Mouse (Mus musculus) MEL (cell line): ENCODE data around the gene Prtn3. TPM values are rescaled to one million over a fixed set of nuclear protein-coding genes. Genes with fewer than 3 reads are reported as not detected.

ENCODE experiments used
- DNase-seq: peaks from one replicate; pipeline ENCODE4 v3.0.0; 2011; ENCODE audit warnings: low read depth, low spot score
- H3K27ac ChIP-seq: 2 replicates; pipeline ENCODE4 v1.5.1; 2012; ENCODE audit warnings: low read depth, mild to moderate bottlenecking, control low read depth, low read length, moderate library complexity; ENCODE audit not compliant: control insufficient read depth
- H3K27me3 ChIP-seq, 2 experiments: fragments of 150-350 bp in 1 of 2; sonication (generic) in 1 of 2; 2 replicates each; pipeline ENCODE4 v1.6.1; 2012; ENCODE audit warnings: low read length in 2 of 2, mild to moderate bottlenecking in 2 of 2, improper control_type of control experiment in 1 of 2, moderate library complexity in 1 of 2; ENCODE audit not compliant: insufficient read depth in 2 of 2, control insufficient read depth in 1 of 2
- H3K36me3 ChIP-seq, 2 experiments: 2 replicates each; pipeline ENCODE4 v1.6.1; 2012 to 2014; ENCODE audit warnings: low read length in 2 of 2, improper control_type of control experiment in 1 of 2, inconsistent platforms in 1 of 2, mild to moderate bottlenecking in 1 of 2; ENCODE audit not compliant: insufficient read depth in 2 of 2, control insufficient read depth in 1 of 2
- H3K4me1 ChIP-seq, 2 experiments: fragments of 150-350 bp in 1 of 2; sonication (generic) in 1 of 2; 2 replicates each; pipeline ENCODE4 v1.6.1; 2012; ENCODE audit warnings: low read length in 2 of 2, improper control_type of control experiment in 1 of 2, mild to moderate bottlenecking in 1 of 2; ENCODE audit not compliant: insufficient read depth in 2 of 2, control insufficient read depth in 1 of 2
- H3K4me3 ChIP-seq, 2 experiments: fragments of 150-350 bp in 1 of 2; sonication (generic) in 1 of 2; 2 replicates each; pipeline ENCODE4 v1.5.1; 2012; ENCODE audit warnings: low read depth in 2 of 2, low read length in 2 of 2, mild to moderate bottlenecking in 2 of 2, moderate library complexity in 2 of 2, control low read depth in 1 of 2, improper control_type of control experiment in 1 of 2; ENCODE audit not compliant: control insufficient read depth in 1 of 2, insufficient read depth in 1 of 2
- H3K79me2 ChIP-seq: 2 replicates; pipeline ENCODE4 v1.6.1; 2012; ENCODE audit warnings: mild to moderate bottlenecking, low read length, moderate library complexity; ENCODE audit not compliant: control insufficient read depth, poor library complexity, insufficient read depth
- H3K9ac ChIP-seq: 2 replicates; pipeline ENCODE4 v1.6.1; 2012; ENCODE audit warnings: low read depth, mild to moderate bottlenecking, control low read depth, low read length, moderate library complexity; ENCODE audit not compliant: control insufficient read depth, poor library complexity, severe bottlenecking
- H3K9me3 ChIP-seq: fragments of 150-350 bp; sonication (generic); replicated peaks from 2 replicates; pipeline ENCODE4 v1.6.1; 2012; ENCODE audit warnings: mild to moderate bottlenecking, low read length, improper control_type of control experiment, moderate library complexity; ENCODE audit not compliant: insufficient read depth
- CHD2 ChIP-seq: IDR thresholded peaks from 2 replicates; pipeline ENCODE4 v1.6.1; 2011; ENCODE audit warnings: low read length, improper control_type of control experiment
- CTCF ChIP-seq, 3 experiments: IDR thresholded peaks in 2 of 3; conservative IDR thresholded peaks in 1 of 3; 2 replicates each; pipeline ENCODE4 v1.5.1; 2011 to 2012; ENCODE audit warnings: low read length in 3 of 3, low read depth in 2 of 3, mild to moderate bottlenecking in 2 of 3, improper control_type of control experiment in 1 of 3, inconsistent platforms in 1 of 3, mixed read lengths in 1 of 3, moderate library complexity in 1 of 3; ENCODE audit not compliant: control insufficient read depth in 1 of 3, insufficient read depth in 1 of 3, poor library complexity in 1 of 3, severe bottlenecking in 1 of 3
- ELF1 ChIP-seq: IDR thresholded peaks from 2 replicates; pipeline ENCODE4 v1.6.1; 2014; ENCODE audit warnings: low read depth, mild to moderate bottlenecking, inconsistent platforms, low read length, improper control_type of control experiment, moderate library complexity
- JUND ChIP-seq: IDR thresholded peaks from 2 replicates; pipeline ENCODE4 v1.6.1; 2011; ENCODE audit warnings: low read depth, mild to moderate bottlenecking, improper control_type of control experiment, low read length
- KAT2A ChIP-seq: conservative IDR thresholded peaks from 2 replicates; pipeline ENCODE4 v1.6.1; 2012; ENCODE audit warnings: low read depth, low read length, improper control_type of control experiment, inconsistent platforms
- MAFK ChIP-seq: IDR thresholded peaks from 2 replicates; pipeline ENCODE4 v1.6.1; 2011; ENCODE audit warnings: low read depth, mild to moderate bottlenecking, low read length, improper control_type of control experiment, borderline replicate concordance
- MAX ChIP-seq: IDR thresholded peaks from 2 replicates; pipeline ENCODE4 v1.6.1; 2011; ENCODE audit warnings: low read length, improper control_type of control experiment
- MAZ ChIP-seq: IDR thresholded peaks from 2 replicates; pipeline ENCODE4 v1.6.1; 2012; ENCODE audit warnings: low read depth, mild to moderate bottlenecking, inconsistent platforms, low read length, improper control_type of control experiment
- MXI1 ChIP-seq: IDR thresholded peaks from 2 replicates; pipeline ENCODE4 v1.6.1; 2011; ENCODE audit warnings: mild to moderate bottlenecking, low read depth, low read length, improper control_type of control experiment
- POLR2A ChIP-seq, 2 experiments: IDR thresholded peaks; 2 replicates each; pipeline ENCODE4 v1.6.1; 2011 to 2012; ENCODE audit warnings: low read length in 2 of 2, mild to moderate bottlenecking in 2 of 2, control low read depth in 1 of 2, improper control_type of control experiment in 1 of 2, low read depth in 1 of 2, moderate library complexity in 1 of 2; ENCODE audit not compliant: control insufficient read depth in 1 of 2, insufficient read depth in 1 of 2, poor library complexity in 1 of 2
- POLR2AphosphoS2 ChIP-seq: IDR thresholded peaks from 2 replicates; pipeline ENCODE4 v1.6.1; 2011; ENCODE audit warnings: low read length, improper control_type of control experiment
- POLR2AphosphoS5 ChIP-seq: IDR thresholded peaks from 2 replicates; pipeline ENCODE4 v1.6.1; 2012; ENCODE audit warnings: low read depth, borderline replicate concordance, mild to moderate bottlenecking, inconsistent platforms, low read length, moderate library complexity, mixed read lengths
- RAD21 ChIP-seq: IDR thresholded peaks from 2 replicates; pipeline ENCODE4 v1.6.1; 2011; ENCODE audit warnings: mild to moderate bottlenecking, low read depth, low read length, improper control_type of control experiment
- RCOR1 ChIP-seq: IDR thresholded peaks from 2 replicates; pipeline ENCODE4 v1.6.1; 2012; ENCODE audit warnings: low read depth, mild to moderate bottlenecking, inconsistent platforms, low read length, improper control_type of control experiment
- SIN3A ChIP-seq: IDR thresholded peaks from 2 replicates; pipeline ENCODE4 v1.6.1; 2012; ENCODE audit warnings: low read length, improper control_type of control experiment, inconsistent platforms
- SMC3 ChIP-seq: IDR thresholded peaks from 2 replicates; pipeline ENCODE4 v1.6.1; 2011; ENCODE audit warnings: low read depth, low read length, improper control_type of control experiment
- TBP ChIP-seq: IDR thresholded peaks from 2 replicates; pipeline ENCODE4 v1.8.0; 2011; ENCODE audit warnings: low read depth, low read length, improper control_type of control experiment
- UBTF ChIP-seq: IDR thresholded peaks from 2 replicates; pipeline ENCODE4 v1.6.1; 2012; ENCODE audit warnings: low read depth, mild to moderate bottlenecking, inconsistent platforms, low read length, improper control_type of control experiment, moderate library complexity, borderline replicate concordance; ENCODE audit not compliant: insufficient read depth
- USF1 ChIP-seq: IDR thresholded peaks from 2 replicates; pipeline ENCODE4 v1.6.1; 2014; ENCODE audit warnings: low read depth, mild to moderate bottlenecking, inconsistent platforms, low read length, improper control_type of control experiment, moderate library complexity
- ZC3H11A ChIP-seq: IDR thresholded peaks from 2 replicates; pipeline ENCODE4 v1.6.1; 2012; ENCODE audit warnings: low read depth, mild to moderate bottlenecking, inconsistent platforms, low read length, improper control_type of control experiment
- ZNF384 ChIP-seq: IDR thresholded peaks from 2 replicates; pipeline ENCODE4 v1.6.1; 2012; ENCODE audit warnings: low read depth, mild to moderate bottlenecking, inconsistent platforms, low read length, improper control_type of control experiment
- polyA plus RNA-seq, 2 experiments: library from polyadenylated mRNA; stranded (reverse) in 1 of 2; unstranded in 1 of 2; fragments of >175 nt in 1 of 2; fragments of >200 nt in 1 of 2; gene quantifications; 2 replicates each; pipeline versions ENCODE4 v1.2.1 to v1.2.4; 2012; ENCODE audit warnings: low replicate concordance in 2 of 2, low read depth in 1 of 2; ENCODE audit not compliant: insufficient read length in 2 of 2, insufficient read depth in 1 of 2, missing spikeins in 1 of 2
- total RNA-seq: library from RNA; depleted of rRNA; stranded (reverse); fragments of 300-350 nt; gene quantifications from 2 replicates; pipeline ENCODE4 v1.2.3, GENCODE M21; 2012

Gene Prtn3
- total and polyA plus RNA-seq, 3 experiments, result 11.2 to 31.5 TPM; not detected in 1

GRCm38 (mm10) chr10:79924998-79925784 is 50.9 kb downstream of the Prtn3 start (continued):
- TF ChIP-seq ZC3H11A (peak; percentile 97), JUND (no peak), ZNF384 (peak; percentile 66), POLR2AphosphoS5 (no peak), SMC3 (peak; percentile 100), UBTF (no peak), SIN3A (peak; percentile 95), CTCF (IDR thresholded peaks at IDR 0.05 in 2 of 3, conservative IDR thresholded peaks at IDR 0.05 in 1 of 3; ENCODE audit: control insufficient read depth in 1 of 3, insufficient read depth in 1 of 3, low read depth in 2 of 3, low read length in 3 of 3, poor library complexity in 1 of 3, severe bottlenecking in 1 of 3) (peak in 2 of 3 experiments; percentile 99; a peak in 5 of 6 replicates), MAX (no peak), KAT2A (no peak), RCOR1 (no peak), CHD2 (no peak), POLR2A (IDR thresholded peaks at IDR 0.05; ENCODE audit: control insufficient read depth in 1 of 2, insufficient read depth in 1 of 2, low read depth in 1 of 2, low read length in 2 of 2, poor library complexity in 1 of 2) (peak in 1 of 2 experiments; percentile 40; a peak in 1 of 4 replicates), MAFK (no peak), USF1 (no peak), RAD21 (peak; percentile 98)

GRCm38 (mm10) chr10:79925785-79926490 is 51.7 kb downstream of the Prtn3 start:
- peaks cover 9% of the 10 kb centered on the region for H3K79me2 ChIP-seq
- H3K36me3 ChIP-seq, result no peaks in the 10 kb centered on the region; a peak in 1 of 4 replicates
- peak; percentile 70 for DNase-seq
- peak overlapping the region; percentile 53 to 90 for H3K4me3 ChIP-seq
- TF ChIP-seq MAZ (0 out of 2 replicates have a peak, but pooled peaks have one; percentile 3), JUND (peak; percentile 92), SMC3 (peak; percentile 5; the same call in 1 of the 2 replicates), SIN3A (no peak), MXI1 (peak; percentile 52; the same call in 1 of the 2 replicates), POLR2AphosphoS2 (0 out of 2 replicates have a peak, but pooled peaks have one; percentile 27), ELF1 (0 out of 2 replicates have a peak, but pooled peaks have one; percentile 4), MAX (no peak; the same call in 1 of the 2 replicates), TBP (no peak)
- TF ChIP-seq, all 39 proteins: peak for 6
- H3K9ac ChIP-seq, result peak overlapping the region; percentile 87
- H3K27ac ChIP-seq, result peak overlapping the region; percentile 76
- no peaks in the 10 kb centered on the region for H3K27me3 ChIP-seq
- peaks cover 0 to 6% of the 10 kb centered on the region in 2 experiments; a peak in 1 of 4 replicates for H3K4me1 ChIP-seq
- H3K9me3 ChIP-seq, result no peaks in the 10 kb centered on the region
